ENCODE assay signal across 15 mouse cellular contexts in the genomic region with DNA sequence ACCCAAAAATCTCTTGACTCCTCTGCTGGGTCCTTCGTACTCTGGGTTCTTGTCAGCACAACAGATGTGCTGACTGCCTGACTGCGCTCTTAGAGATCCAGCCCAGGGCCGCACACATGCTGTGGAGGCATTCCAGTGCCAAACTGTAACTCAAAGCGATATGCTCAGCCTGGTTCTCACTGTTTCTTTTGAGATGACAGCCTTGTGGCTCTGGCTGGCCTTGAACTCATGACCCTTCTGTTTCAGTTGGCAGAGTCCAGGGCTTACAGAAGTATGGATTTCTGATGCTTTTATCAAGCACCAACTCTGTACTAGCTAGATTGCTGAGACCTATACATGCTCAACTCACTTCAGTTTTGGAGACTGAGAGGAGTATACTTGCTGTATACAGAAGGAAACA. TPM values are rescaled to one million over a fixed set of nuclear protein-coding genes. Genes with fewer than 3 reads are reported as not detected.
"Had no signal": no experiment of that assay in that cellular context is flagged by ENCODE, and none has a peak within 500 bp of the region (broad histone marks: within the 10 kb centered on the region; RNA-seq: fewer than 3 reads in every experiment).

No protein-coding gene starts in this region.

- DNase-seq: lung, adult 18-20 months; lung, embryonic 14.5 days; lung, postnatal 10 days; lung, postnatal 4 days; midbrain, embryonic 14.5 days; retina, postnatal 1 day; right cerebral cortex, adult 18-20 months; right cerebral cortex, postnatal 25 days; right cerebral cortex, postnatal 4 days; spleen, adult 18-20 months; thymus, adult 18-20 months; thymus, postnatal 14 days; thymus, postnatal 36 days had no signal

RNA-seq across cellular contexts. Expression of a gene that starts 4.4 kb away (rescaled TPM):
- total RNA-seq: megakaryocyte, adult 5-6 weeks; megakaryocyte-erythroid progenitor cell, adult 5-6 weeks had no signal

RNA-seq across cellular contexts. Expression of a gene that starts 13.8 kb away (rescaled TPM):
- total RNA-seq: megakaryocyte, adult 5-6 weeks; megakaryocyte-erythroid progenitor cell, adult 5-6 weeks had no signal
